Mouse (Mus musculus): ENCODE results near the gene Ccdc124. TPM values are rescaled to one million over a fixed set of nuclear protein-coding genes. Genes with fewer than 3 reads are reported as not detected.

The Ccdc124 gene
- 149 and 178 TPM in 2 replicates for polyA plus RNA-seq (2014; fragmentation: Nextera tagmentation; extraction: Ambion mirVana)

DNA sequence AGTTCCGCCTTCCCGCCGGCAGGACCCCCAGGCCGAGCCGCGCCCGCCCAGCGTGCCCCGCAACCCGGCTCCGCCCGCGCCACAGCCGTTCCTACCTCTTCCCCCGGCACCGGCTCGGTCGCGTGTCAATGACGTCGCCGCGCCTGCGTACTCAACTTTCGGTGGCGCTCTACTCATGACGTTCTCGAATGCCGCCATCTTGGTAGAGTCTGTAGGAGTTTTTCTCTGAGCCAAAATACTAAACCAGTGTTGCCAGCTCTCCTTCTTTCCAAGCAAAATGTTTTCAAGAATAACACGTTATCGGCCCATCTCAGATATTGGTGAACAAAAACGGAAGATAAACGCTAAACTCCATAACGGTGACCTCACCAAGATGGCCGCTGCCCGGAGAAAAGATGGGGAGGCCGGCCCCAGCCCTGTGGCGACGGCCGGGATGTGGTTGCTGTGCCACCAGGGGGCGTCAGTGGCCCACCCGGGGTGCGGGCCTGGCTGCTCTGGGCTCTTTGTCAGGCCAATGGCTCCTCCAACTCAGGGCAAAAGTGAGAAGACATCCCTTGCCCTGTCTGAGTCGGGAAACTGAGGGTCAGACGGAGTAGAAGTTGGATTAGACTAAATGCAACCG, at the start of gene Ccdc124:
Gene Ccdc124, minus strand, starts transcription at position 572 of the 622 bp plus-strand sequence.
- Histone ChIP-seq H3K27me3 (ENCODE audit: control insufficient read depth, insufficient read depth, low read length) (no peaks in the 10 kb centered on the region), H3K4me2 (ENCODE audit: low read length) (peak within 1 kb of the TSS; percentile 80), H3K36me3 (ENCODE audit: control insufficient read depth, insufficient read depth, low read length) (peaks cover 2% of the 10 kb centered on the region), H3K9me3 (ENCODE audit: control insufficient read depth, low read length) (no peaks in the 10 kb centered on the region), H3K4me1 (ENCODE audit: control insufficient read depth, insufficient read depth, low read length) (peaks cover 15% of the 10 kb centered on the region), H3K27ac (replicated peaks; ENCODE audit: low read depth, low read length) (peak within 1 kb of the TSS; percentile 90), H3K9ac (replicated peaks; ENCODE audit: low read length) (peak within 1 kb of the TSS; percentile 63), H3K4me3 (replicated peaks; ENCODE audit: low read depth, low read length) (peak within 1 kb of the TSS; percentile 74)
- DNase-seq (peak; percentile 97), ATAC-seq (ENCODE audit: low FRiP score, low TSS enrichment) (peak; percentile 90)
- WGBS = under 1% methylated on average over 45 of the region's 46 CpGs

DNA sequence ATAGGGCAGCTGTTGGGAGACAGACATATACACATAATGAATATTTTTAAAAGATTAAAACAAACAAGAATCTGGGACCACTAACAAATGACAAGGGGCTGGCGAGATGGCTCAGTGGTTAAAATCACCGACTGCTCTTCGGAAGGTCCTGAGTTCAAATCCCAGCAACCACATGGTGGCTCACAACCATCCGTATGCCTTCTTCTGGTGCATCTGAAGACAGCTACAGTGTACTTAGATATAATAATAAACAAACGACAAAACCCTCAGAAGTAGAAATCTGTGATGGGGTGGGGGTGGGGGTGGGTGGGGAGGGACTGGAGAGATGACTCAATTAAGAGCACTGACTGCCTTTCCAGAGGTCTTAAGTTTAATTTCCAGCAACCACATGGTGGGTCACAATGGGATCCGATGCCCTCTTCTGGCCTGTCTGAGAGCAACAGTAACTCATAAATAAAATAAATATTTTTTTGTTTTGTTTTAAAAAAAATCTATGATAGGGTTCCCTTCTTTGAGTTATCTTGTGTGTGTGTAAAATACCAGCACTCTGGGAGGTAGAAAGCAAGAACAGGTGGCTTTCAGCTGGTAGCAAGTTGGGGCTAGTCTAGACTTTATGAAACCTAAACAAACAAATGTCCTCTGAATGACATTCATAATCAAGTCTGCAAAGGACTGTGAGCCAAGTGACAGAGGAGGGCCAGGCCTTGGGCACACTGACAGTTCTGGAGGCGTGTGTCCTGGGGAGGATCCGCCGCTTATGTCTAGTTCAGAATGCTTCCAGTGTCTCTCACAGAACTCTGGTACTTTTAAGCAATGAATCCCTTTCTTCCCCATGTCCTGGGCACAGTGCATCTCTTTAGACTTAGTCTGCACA, 46.6 kb upstream of the Ccdc124 start:
- H3K4me3 ChIP-seq (replicated peaks; ENCODE audit: low read depth, low read length) = no peak overlapping the region
- H3K36me3 ChIP-seq (ENCODE audit: control insufficient read depth, insufficient read depth, low read length) = peaks cover 45% of the 10 kb centered on the region
- no peak overlapping the region for H3K27ac ChIP-seq (replicated peaks; ENCODE audit: low read depth, low read length)
- H3K9me3 ChIP-seq (ENCODE audit: control insufficient read depth, low read length) = no peaks in the 10 kb centered on the region
- H3K9ac ChIP-seq (replicated peaks; ENCODE audit: low read length) = no peak overlapping the region
- WGBS = 93% methylated on average over 9 of the region's 9 CpGs
- H3K4me1 ChIP-seq (ENCODE audit: control insufficient read depth, insufficient read depth, low read length) = no peaks in the 10 kb centered on the region
- no peaks in the 10 kb centered on the region for H3K27me3 ChIP-seq (ENCODE audit: control insufficient read depth, insufficient read depth, low read length)
- no peak for ATAC-seq (ENCODE audit: low FRiP score, low TSS enrichment)
- no peak for DNase-seq
- no peak overlapping the region for H3K4me2 ChIP-seq (ENCODE audit: low read length)

DNA sequence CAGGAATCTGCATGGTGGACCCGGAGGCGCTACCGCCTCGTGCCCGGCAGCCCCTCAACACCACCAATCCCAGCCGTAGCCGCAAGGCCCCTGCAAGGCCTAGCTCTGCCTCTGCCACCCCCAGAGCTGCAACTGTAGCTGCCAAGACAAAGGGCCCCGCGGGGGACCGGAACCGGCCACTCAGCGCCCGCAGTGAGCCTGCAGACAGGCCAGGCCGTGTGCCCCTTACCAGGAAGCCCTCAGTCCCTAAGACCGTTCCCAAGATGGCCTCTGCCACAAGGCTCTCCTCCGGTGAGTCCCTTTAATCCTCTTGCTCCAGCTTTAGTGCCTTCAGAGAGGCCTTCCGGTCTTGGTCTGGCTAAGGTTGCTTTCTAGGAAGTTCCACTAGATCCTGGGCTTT, 41.0 kb upstream of the Ccdc124 start:
- no peak overlapping the region for H3K4me2 ChIP-seq (ENCODE audit: low read length)
- no peaks in the 10 kb centered on the region for H3K4me1 ChIP-seq (ENCODE audit: control insufficient read depth, insufficient read depth, low read length)
- H3K36me3 ChIP-seq (ENCODE audit: control insufficient read depth, insufficient read depth, low read length) = peaks cover 86% of the 10 kb centered on the region
- no peak overlapping the region for H3K9ac ChIP-seq (replicated peaks; ENCODE audit: low read length)
- no peaks in the 10 kb centered on the region for H3K27me3 ChIP-seq (ENCODE audit: control insufficient read depth, insufficient read depth, low read length)
- DNase-seq = no peak
- 93% methylated on average over 17 of the region's 17 CpGs for WGBS
- H3K27ac ChIP-seq (replicated peaks; ENCODE audit: low read depth, low read length) = no peak overlapping the region
- no peak overlapping the region for H3K4me3 ChIP-seq (replicated peaks; ENCODE audit: low read depth, low read length)
- H3K9me3 ChIP-seq (ENCODE audit: control insufficient read depth, low read length) = no peaks in the 10 kb centered on the region
- ATAC-seq (ENCODE audit: low FRiP score, low TSS enrichment) = no peak

DNA sequence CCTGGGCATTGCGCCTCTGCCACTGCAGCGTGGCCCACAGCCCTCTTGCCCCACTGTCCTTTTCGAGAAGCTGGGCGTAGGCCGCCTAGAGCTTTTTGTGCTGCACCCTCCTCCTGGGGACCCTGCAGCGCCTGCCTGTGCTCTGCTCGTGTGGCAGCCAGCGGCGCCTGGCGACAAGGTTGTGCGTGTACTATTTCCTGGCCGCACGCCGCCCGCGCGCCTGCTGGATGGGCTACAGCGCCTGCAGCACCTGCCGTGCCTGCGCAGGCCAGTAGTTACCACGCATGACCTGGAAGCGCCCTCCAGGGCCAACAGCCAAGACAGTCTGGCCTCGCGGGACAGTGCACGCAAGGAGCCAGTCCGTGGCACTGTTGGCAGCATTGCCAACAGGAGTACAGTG, 39.8 kb upstream of the Ccdc124 start:
- peaks cover 77% of the 10 kb centered on the region for H3K36me3 ChIP-seq (ENCODE audit: control insufficient read depth, insufficient read depth, low read length)
- H3K4me3 ChIP-seq (replicated peaks; ENCODE audit: low read depth, low read length) = no peak overlapping the region
- no peak overlapping the region for H3K4me2 ChIP-seq (ENCODE audit: low read length)
- H3K27me3 ChIP-seq (ENCODE audit: control insufficient read depth, insufficient read depth, low read length) = no peaks in the 10 kb centered on the region
- no peaks in the 10 kb centered on the region for H3K9me3 ChIP-seq (ENCODE audit: control insufficient read depth, low read length)
- H3K4me1 ChIP-seq (ENCODE audit: control insufficient read depth, insufficient read depth, low read length) = no peaks in the 10 kb centered on the region
- no peak overlapping the region for H3K27ac ChIP-seq (replicated peaks; ENCODE audit: low read depth, low read length)
- DNase-seq = no peak
- no peak for ATAC-seq (ENCODE audit: low FRiP score, low TSS enrichment)
- 95% methylated on average over 26 of the region's 26 CpGs for WGBS
- H3K9ac ChIP-seq (replicated peaks; ENCODE audit: low read length) = no peak overlapping the region

DNA sequence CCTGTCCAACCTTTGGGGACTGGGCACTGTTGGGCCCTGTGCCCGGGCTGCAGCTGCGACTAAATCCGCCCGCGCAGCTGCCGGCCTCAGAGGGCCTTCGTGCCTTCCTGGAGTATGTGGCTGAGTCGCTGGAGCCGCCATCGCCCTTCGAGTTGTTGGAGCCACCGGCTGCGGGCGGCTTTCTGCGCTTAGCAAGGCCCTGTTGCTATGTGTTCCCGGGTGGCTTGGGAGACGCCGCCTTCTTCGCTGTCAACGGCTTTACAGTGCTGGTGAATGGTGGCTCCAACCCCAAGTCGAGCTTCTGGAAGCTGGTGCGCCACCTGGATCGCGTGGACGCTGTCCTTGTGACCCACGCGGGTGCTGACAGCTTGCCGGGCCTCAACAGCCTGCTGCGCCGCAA, 39.2 kb upstream of the Ccdc124 start:
- Histone ChIP-seq H3K27me3 (ENCODE audit: control insufficient read depth, insufficient read depth, low read length) (no peaks in the 10 kb centered on the region), H3K4me1 (ENCODE audit: control insufficient read depth, insufficient read depth, low read length) (no peaks in the 10 kb centered on the region), H3K4me3 (replicated peaks; ENCODE audit: low read depth, low read length) (no peak overlapping the region), H3K27ac (replicated peaks; ENCODE audit: low read depth, low read length) (no peak overlapping the region), H3K9ac (replicated peaks; ENCODE audit: low read length) (no peak overlapping the region), H3K36me3 (ENCODE audit: control insufficient read depth, insufficient read depth, low read length) (peaks cover 72% of the 10 kb centered on the region), H3K4me2 (ENCODE audit: low read length) (no peak overlapping the region), H3K9me3 (ENCODE audit: control insufficient read depth, low read length) (no peaks in the 10 kb centered on the region)
- DNase-seq (no peak), ATAC-seq (ENCODE audit: low FRiP score, low TSS enrichment) (no peak)
- WGBS = 93% methylated on average over 30 of the region's 30 CpGs

DNA sequence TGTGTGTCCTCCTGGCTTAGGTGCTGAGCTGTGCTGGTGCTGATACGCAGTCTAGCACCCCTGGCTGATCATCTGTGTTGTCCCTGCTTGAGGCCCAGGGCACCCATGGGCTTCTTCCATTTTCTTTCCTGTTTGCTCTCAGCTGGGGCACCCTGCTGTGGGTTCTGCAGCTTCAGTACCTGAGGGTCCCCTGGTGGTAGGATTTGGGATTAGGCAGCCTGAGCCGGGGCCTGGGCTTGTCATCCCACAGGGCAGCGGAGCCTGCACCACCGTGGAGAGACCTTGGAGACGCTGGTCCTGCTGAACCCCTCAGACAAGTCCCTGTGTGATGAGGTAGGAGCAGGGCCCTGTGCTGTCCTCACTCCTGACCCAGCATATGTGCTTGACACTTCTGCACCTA, 37.9 kb upstream of the Ccdc124 start:
- 86% methylated on average over 5 of the region's 5 CpGs for WGBS
- Histone ChIP-seq H3K9me3 (ENCODE audit: control insufficient read depth, low read length) (no peaks in the 10 kb centered on the region), H3K36me3 (ENCODE audit: control insufficient read depth, insufficient read depth, low read length) (peaks cover 58% of the 10 kb centered on the region), H3K4me3 (replicated peaks; ENCODE audit: low read depth, low read length) (no peak overlapping the region), H3K27ac (replicated peaks; ENCODE audit: low read depth, low read length) (no peak overlapping the region), H3K4me2 (ENCODE audit: low read length) (no peak overlapping the region), H3K9ac (replicated peaks; ENCODE audit: low read length) (no peak overlapping the region), H3K4me1 (ENCODE audit: control insufficient read depth, insufficient read depth, low read length) (peaks cover 5% of the 10 kb centered on the region), H3K27me3 (ENCODE audit: control insufficient read depth, insufficient read depth, low read length) (no peaks in the 10 kb centered on the region)
- ATAC-seq (ENCODE audit: low FRiP score, low TSS enrichment) (no peak), DNase-seq (no peak)

DNA sequence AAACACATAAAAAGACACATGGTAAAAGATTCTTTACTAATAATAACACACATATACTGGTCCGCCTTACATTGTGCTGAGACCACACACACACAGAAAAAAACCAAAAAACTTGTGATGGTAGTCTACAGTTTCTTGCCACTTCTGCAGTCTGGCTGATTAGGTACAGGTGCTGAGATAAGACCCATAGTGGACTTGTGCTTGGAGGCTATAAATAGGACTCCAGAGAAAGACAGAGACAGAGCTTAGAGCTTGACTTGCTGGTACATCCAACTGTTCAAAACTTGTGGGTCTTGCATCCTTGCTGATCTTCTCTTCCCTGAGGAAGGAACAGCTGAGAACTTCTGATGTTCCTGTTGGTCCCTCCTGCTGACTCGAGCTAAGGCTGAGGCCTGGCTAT, 33.8 kb upstream of the Ccdc124 start:
- Histone ChIP-seq H3K4me1 (ENCODE audit: control insufficient read depth, insufficient read depth, low read length) (peaks cover 8% of the 10 kb centered on the region), H3K9me3 (ENCODE audit: control insufficient read depth, low read length) (no peaks in the 10 kb centered on the region), H3K27ac (replicated peaks; ENCODE audit: low read depth, low read length) (no peak overlapping the region), H3K4me3 (replicated peaks; ENCODE audit: low read depth, low read length) (no peak overlapping the region), H3K27me3 (ENCODE audit: control insufficient read depth, insufficient read depth, low read length) (no peaks in the 10 kb centered on the region), H3K36me3 (ENCODE audit: control insufficient read depth, insufficient read depth, low read length) (peaks cover 17% of the 10 kb centered on the region), H3K9ac (replicated peaks; ENCODE audit: low read length) (no peak overlapping the region), H3K4me2 (ENCODE audit: low read length) (no peak overlapping the region)
- ATAC-seq (ENCODE audit: low FRiP score, low TSS enrichment) (no peak), DNase-seq (no peak)
- 91% methylated on average over 2 of the region's 2 CpGs for WGBS

DNA sequence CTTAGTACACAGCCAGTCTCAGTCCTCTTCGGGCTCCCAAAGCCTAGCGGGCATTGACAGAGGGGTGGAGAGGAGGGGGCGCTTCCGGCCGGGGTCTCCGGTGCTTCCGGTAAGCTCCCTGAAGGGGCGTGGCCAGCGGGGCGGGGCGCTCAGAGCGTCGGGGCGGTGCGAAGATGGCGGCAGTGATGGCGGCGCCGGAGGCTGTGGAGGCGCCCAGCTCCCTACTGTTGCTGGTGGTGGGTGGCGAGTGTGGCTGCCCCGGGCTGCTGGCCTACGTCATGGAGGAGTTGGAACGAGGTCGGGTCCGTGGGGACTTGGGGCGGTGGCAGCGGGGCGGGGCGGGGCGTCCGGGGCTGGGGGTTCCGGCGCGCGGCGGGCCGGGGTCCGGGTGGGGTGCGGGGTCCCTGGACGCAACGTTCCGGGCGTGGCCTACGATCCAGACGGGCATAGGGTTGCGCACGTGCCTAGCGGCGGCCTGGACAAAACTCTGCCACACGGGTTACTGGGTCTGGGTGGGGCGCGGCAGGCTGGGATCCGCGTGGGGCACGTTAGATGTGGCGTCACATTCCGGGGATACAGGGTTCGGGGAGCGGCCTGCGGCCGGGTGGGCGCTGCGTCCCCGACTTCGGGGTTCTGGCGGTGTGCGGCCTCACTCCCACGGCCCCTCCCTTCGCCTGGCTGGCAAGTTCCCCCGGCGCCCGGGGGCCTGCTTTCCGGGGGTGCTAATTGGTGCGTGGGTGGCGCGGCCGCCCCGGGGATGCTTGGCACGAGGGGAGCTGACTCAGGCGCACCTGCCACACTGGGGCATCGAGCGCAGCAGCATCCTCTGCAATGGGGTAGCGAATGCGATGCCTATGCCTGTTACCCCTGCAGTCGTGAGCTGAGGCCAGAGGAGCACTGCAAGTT, 32.3 kb upstream of the Ccdc124 start, which contains the start of gene Map1s:
Gene Map1s, plus strand, starts transcription at position 102 of the 906 bp plus-strand sequence.
- under 1% methylated on average over 86 of the region's 86 CpGs for WGBS
- Histone ChIP-seq H3K9ac (replicated peaks; ENCODE audit: low read length) (peak within 1 kb of the TSS; percentile 89), H3K4me3 (replicated peaks; ENCODE audit: low read depth, low read length) (peak within 1 kb of the TSS; percentile 85), H3K9me3 (ENCODE audit: control insufficient read depth, low read length) (no peaks in the 10 kb centered on the region), H3K27me3 (ENCODE audit: control insufficient read depth, insufficient read depth, low read length) (no peaks in the 10 kb centered on the region), H3K27ac (replicated peaks; ENCODE audit: low read depth, low read length) (peak within 1 kb of the TSS; percentile 91), H3K36me3 (ENCODE audit: control insufficient read depth, insufficient read depth, low read length) (peaks cover 4% of the 10 kb centered on the region), H3K4me2 (ENCODE audit: low read length) (peak within 1 kb of the TSS; percentile 92), H3K4me1 (ENCODE audit: control insufficient read depth, insufficient read depth, low read length) (peaks cover 8% of the 10 kb centered on the region)
- ATAC-seq (ENCODE audit: low FRiP score, low TSS enrichment) = peak; percentile 95
- peak; percentile 97 for DNase-seq
